Mouse (Mus musculus): ENCODE results near the gene Smim24. TPM values are rescaled to one million over a fixed set of nuclear protein-coding genes. Genes with fewer than 3 reads are reported as not detected.

Smim24 gene
- 273 TPM for polyA plus RNA-seq (2014; fragmentation: Illumina TruSeq; extraction: RNeasy Lipid Tissue Mini Kit (QIAGEN cat#74804); ENCODE audit: low read depth, low replicate concordance)

GRCm38 (mm10) chr10:81392781-81393185 lies at the start of gene Smim24:
TSS of gene Smim24 (plus strand) at chr10:81393051.

GRCm38 (mm10) chr10:81350351-81351063 lies 42.3 kb upstream of the Smim24 start, which contains the start of gene Hmg20b:
TSS of gene Hmg20b (minus strand) at chr10:81350480.

DNA sequence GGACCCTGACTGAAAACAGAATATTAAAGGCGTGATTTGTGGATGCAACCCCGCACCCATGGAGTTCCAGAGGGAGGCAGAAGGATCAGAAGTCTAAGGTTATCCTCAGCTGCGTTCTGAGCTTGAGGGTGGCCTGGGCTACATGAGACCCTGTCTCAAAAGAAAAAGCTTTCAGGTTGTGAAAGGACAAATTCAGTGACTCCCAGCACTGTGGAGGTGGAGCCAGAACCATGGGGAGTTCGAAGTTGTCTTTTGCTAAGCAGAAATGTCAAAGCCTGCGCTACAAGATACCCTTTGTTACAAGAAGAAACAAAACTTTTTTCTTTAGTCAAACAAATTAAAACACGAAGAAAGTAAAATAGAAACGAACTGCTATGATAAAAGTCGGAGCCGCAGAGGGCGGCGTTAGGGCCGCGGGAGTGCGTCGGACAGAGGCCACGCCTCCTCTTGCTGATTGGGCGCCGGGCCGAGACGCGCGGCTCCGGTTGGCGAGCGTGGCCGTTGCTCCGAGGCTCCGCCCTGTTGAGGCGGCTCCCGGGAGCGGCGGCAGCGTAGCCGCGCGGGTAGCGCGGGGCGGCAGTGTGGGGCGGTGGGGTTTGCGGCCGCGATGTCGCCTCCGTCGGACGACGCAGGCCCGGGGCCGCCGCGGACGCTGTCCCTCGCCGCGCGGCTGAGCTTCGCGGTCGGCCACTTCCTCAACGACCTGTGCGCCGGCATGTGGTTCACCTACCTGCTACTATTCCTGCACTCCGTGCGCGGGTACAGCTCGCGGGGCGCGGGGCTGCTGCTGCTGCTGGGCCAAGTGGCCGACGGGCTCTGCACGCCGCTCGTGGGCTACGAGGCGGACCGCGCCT lies 35.6 kb upstream of the Smim24 start, which contains the start of gene Mfsd12:
TSS of gene Mfsd12 (plus strand) at position 501 of the 854 bp plus-strand sequence.

GRCm38 (mm10) chr10:81365672-81366476 lies 27.0 kb upstream of the Smim24 start, which contains the start of gene 4930404N11Rik:
TSS of gene 4930404N11Rik (minus strand) at chr10:81365816.

GRCm38 (mm10) chr10:81377793-81378552 lies 14.9 kb upstream of the Smim24 start, which contains the start of gene Fzr1:
TSS of gene Fzr1 (minus strand) at chr10:81378516.

GRCm38 (mm10) chr10:81383802-81384604 lies 8.8 kb upstream of the Smim24 start, which contains the start of the genes Dohh and Gm48551:
TSS of gene Dohh (plus strand) at chr10:81384428.
TSS of gene Gm48551 (plus strand) at chr10:81384466.

DNA sequence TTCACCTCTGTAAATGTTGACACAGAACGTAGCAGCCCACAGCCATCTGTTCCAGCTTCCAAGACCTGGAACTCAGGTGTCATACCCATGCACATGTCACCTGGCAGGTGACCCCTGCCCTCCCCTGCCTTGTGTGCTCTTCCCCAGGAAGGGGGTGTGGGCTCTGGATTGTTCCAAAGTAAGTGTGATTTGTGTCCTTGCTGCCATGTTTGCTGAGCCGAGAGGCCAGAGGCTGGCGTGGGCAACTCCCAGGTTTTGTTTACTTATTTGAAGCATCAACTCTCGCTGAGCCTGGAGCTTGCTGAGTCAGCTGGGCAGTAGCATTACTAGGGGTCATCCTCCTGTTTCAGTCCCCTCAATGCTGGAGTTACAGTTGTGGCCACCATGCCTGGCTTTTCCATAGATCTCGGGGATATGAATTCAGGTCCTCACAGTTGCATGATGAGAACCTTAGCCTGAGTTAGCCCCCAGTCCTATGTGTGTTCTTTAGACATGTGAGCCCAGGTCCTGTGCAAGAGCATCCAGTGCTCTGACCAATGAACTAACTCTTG lies 4.3 kb upstream of the Smim24 start, which contains the start of gene Gm48552:
TSS of gene Gm48552 (plus strand) at position 501 of the 551 bp plus-strand sequence.

Other genes starting within 250 kb of the Smim24 start
- 0.78 TPM for gene Pias4, start 225.1 kb upstream of the Smim24 start, polyA plus RNA-seq (2014; fragmentation: Illumina TruSeq; extraction: RNeasy Lipid Tissue Mini Kit (QIAGEN cat#74804); ENCODE audit: low read depth, low replicate concordance)
- gene Eef2, start 216.4 kb upstream of the Smim24 start, polyA plus RNA-seq (2014; fragmentation: Illumina TruSeq; extraction: RNeasy Lipid Tissue Mini Kit (QIAGEN cat#74804); ENCODE audit: low read depth, low replicate concordance): 18.1 TPM
- not detected for gene Dapk3, start 210.0 kb upstream of the Smim24 start, polyA plus RNA-seq (2014; fragmentation: Illumina TruSeq; extraction: RNeasy Lipid Tissue Mini Kit (QIAGEN cat#74804); ENCODE audit: low read depth, low replicate concordance)
- 0.28 TPM for gene 4930442H23Rik, start 209.2 kb upstream of the Smim24 start, polyA plus RNA-seq (2014; fragmentation: Illumina TruSeq; extraction: RNeasy Lipid Tissue Mini Kit (QIAGEN cat#74804); ENCODE audit: low read depth, low replicate concordance)
- not detected for gene Nmrk2, start 191.0 kb upstream of the Smim24 start, polyA plus RNA-seq (2014; fragmentation: Illumina TruSeq; extraction: RNeasy Lipid Tissue Mini Kit (QIAGEN cat#74804); ENCODE audit: low read depth, low replicate concordance)
- 0.06 TPM for gene Atcay, start 162.2 kb upstream of the Smim24 start, polyA plus RNA-seq (2014; fragmentation: Illumina TruSeq; extraction: RNeasy Lipid Tissue Mini Kit (QIAGEN cat#74804); ENCODE audit: low read depth, low replicate concordance)
- gene Zfr2, start 159.9 kb upstream of the Smim24 start, polyA plus RNA-seq (2014; fragmentation: Illumina TruSeq; extraction: RNeasy Lipid Tissue Mini Kit (QIAGEN cat#74804); ENCODE audit: low read depth, low replicate concordance): 0.76 TPM
- gene Matk, start 140.1 kb upstream of the Smim24 start, polyA plus RNA-seq (2014; fragmentation: Illumina TruSeq; extraction: RNeasy Lipid Tissue Mini Kit (QIAGEN cat#74804); ENCODE audit: low read depth, low replicate concordance): not detected
- gene Mrpl54, start 126.1 kb upstream of the Smim24 start, polyA plus RNA-seq (2014; fragmentation: Illumina TruSeq; extraction: RNeasy Lipid Tissue Mini Kit (QIAGEN cat#74804); ENCODE audit: low read depth, low replicate concordance): 6.4 TPM
- gene Apba3, start 126.1 kb upstream of the Smim24 start, polyA plus RNA-seq (2014; fragmentation: Illumina TruSeq; extraction: RNeasy Lipid Tissue Mini Kit (QIAGEN cat#74804); ENCODE audit: low read depth, low replicate concordance): 4.4 TPM
- gene Tjp3, start 101.5 kb upstream of the Smim24 start, polyA plus RNA-seq (2014; fragmentation: Illumina TruSeq; extraction: RNeasy Lipid Tissue Mini Kit (QIAGEN cat#74804); ENCODE audit: low read depth, low replicate concordance): not detected
- 0.67 TPM for gene Pip5k1c, start 100.1 kb upstream of the Smim24 start, polyA plus RNA-seq (2014; fragmentation: Illumina TruSeq; extraction: RNeasy Lipid Tissue Mini Kit (QIAGEN cat#74804); ENCODE audit: low read depth, low replicate concordance)
- 0.14 TPM for gene Cactin, start 71.9 kb upstream of the Smim24 start, polyA plus RNA-seq (2014; fragmentation: Illumina TruSeq; extraction: RNeasy Lipid Tissue Mini Kit (QIAGEN cat#74804); ENCODE audit: low read depth, low replicate concordance)
- not detected for gene Tbxa2r, start 64.3 kb upstream of the Smim24 start, polyA plus RNA-seq (2014; fragmentation: Illumina TruSeq; extraction: RNeasy Lipid Tissue Mini Kit (QIAGEN cat#74804); ENCODE audit: low read depth, low replicate concordance)
- gene Gipc3, start 49.8 kb upstream of the Smim24 start, polyA plus RNA-seq (2014; fragmentation: Illumina TruSeq; extraction: RNeasy Lipid Tissue Mini Kit (QIAGEN cat#74804); ENCODE audit: low read depth, low replicate concordance): 0.11 TPM
- 2.9 TPM for gene Hmg20b, start 42.6 kb upstream of the Smim24 start, polyA plus RNA-seq (2014; fragmentation: Illumina TruSeq; extraction: RNeasy Lipid Tissue Mini Kit (QIAGEN cat#74804); ENCODE audit: low read depth, low replicate concordance)
- 0.90 TPM for gene Mfsd12, start 35.6 kb upstream of the Smim24 start, polyA plus RNA-seq (2014; fragmentation: Illumina TruSeq; extraction: RNeasy Lipid Tissue Mini Kit (QIAGEN cat#74804); ENCODE audit: low read depth, low replicate concordance)
- gene 4930404N11Rik, start 27.2 kb upstream of the Smim24 start, polyA plus RNA-seq (2014; fragmentation: Illumina TruSeq; extraction: RNeasy Lipid Tissue Mini Kit (QIAGEN cat#74804); ENCODE audit: low read depth, low replicate concordance): not detected
- gene Fzr1, start 14.5 kb upstream of the Smim24 start, polyA plus RNA-seq (2014; fragmentation: Illumina TruSeq; extraction: RNeasy Lipid Tissue Mini Kit (QIAGEN cat#74804); ENCODE audit: low read depth, low replicate concordance): 1.1 TPM
- not detected for gene Dohh, start 8.6 kb upstream of the Smim24 start, polyA plus RNA-seq (2014; fragmentation: Illumina TruSeq; extraction: RNeasy Lipid Tissue Mini Kit (QIAGEN cat#74804); ENCODE audit: low read depth, low replicate concordance)
- 0.20 TPM for gene Gm48551, start 8.6 kb upstream of the Smim24 start, polyA plus RNA-seq (2014; fragmentation: Illumina TruSeq; extraction: RNeasy Lipid Tissue Mini Kit (QIAGEN cat#74804); ENCODE audit: low read depth, low replicate concordance)
- gene Gm48552, start 4.0 kb upstream of the Smim24 start, polyA plus RNA-seq (2014; fragmentation: Illumina TruSeq; extraction: RNeasy Lipid Tissue Mini Kit (QIAGEN cat#74804); ENCODE audit: low read depth, low replicate concordance): not detected
- gene Nfic, start 62.6 kb downstream of the Smim24 start, polyA plus RNA-seq (2014; fragmentation: Illumina TruSeq; extraction: RNeasy Lipid Tissue Mini Kit (QIAGEN cat#74804); ENCODE audit: low read depth, low replicate concordance): 3.2 TPM
- 4.3 TPM for gene Celf5, start 89.7 kb downstream of the Smim24 start, polyA plus RNA-seq (2014; fragmentation: Illumina TruSeq; extraction: RNeasy Lipid Tissue Mini Kit (QIAGEN cat#74804); ENCODE audit: low read depth, low replicate concordance)
- not detected for gene Ncln, start 103.3 kb downstream of the Smim24 start, polyA plus RNA-seq (2014; fragmentation: Illumina TruSeq; extraction: RNeasy Lipid Tissue Mini Kit (QIAGEN cat#74804); ENCODE audit: low read depth, low replicate concordance)
- not detected for gene S1pr4, start 107.1 kb downstream of the Smim24 start, polyA plus RNA-seq (2014; fragmentation: Illumina TruSeq; extraction: RNeasy Lipid Tissue Mini Kit (QIAGEN cat#74804); ENCODE audit: low read depth, low replicate concordance)
- gene Gna15, start 131.2 kb downstream of the Smim24 start, polyA plus RNA-seq (2014; fragmentation: Illumina TruSeq; extraction: RNeasy Lipid Tissue Mini Kit (QIAGEN cat#74804); ENCODE audit: low read depth, low replicate concordance): not detected
- gene Gna11, start 152.1 kb downstream of the Smim24 start, polyA plus RNA-seq (2014; fragmentation: Illumina TruSeq; extraction: RNeasy Lipid Tissue Mini Kit (QIAGEN cat#74804); ENCODE audit: low read depth, low replicate concordance): 1.9 TPM
- 4.5 TPM for gene Aes, start 166.4 kb downstream of the Smim24 start, polyA plus RNA-seq (2014; fragmentation: Illumina TruSeq; extraction: RNeasy Lipid Tissue Mini Kit (QIAGEN cat#74804); ENCODE audit: low read depth, low replicate concordance)
- gene Tle2, start 181.5 kb downstream of the Smim24 start, polyA plus RNA-seq (2014; fragmentation: Illumina TruSeq; extraction: RNeasy Lipid Tissue Mini Kit (QIAGEN cat#74804); ENCODE audit: low read depth, low replicate concordance): 1.5 TPM
- 0.90 TPM for gene Tle6, start 208.0 kb downstream of the Smim24 start, polyA plus RNA-seq (2014; fragmentation: Illumina TruSeq; extraction: RNeasy Lipid Tissue Mini Kit (QIAGEN cat#74804); ENCODE audit: low read depth, low replicate concordance)
- gene BC025920, start 213.2 kb downstream of the Smim24 start, polyA plus RNA-seq (2014; fragmentation: Illumina TruSeq; extraction: RNeasy Lipid Tissue Mini Kit (QIAGEN cat#74804); ENCODE audit: low read depth, low replicate concordance): 0.90 TPM
- not detected for gene Sirt6, start 234.7 kb downstream of the Smim24 start, polyA plus RNA-seq (2014; fragmentation: Illumina TruSeq; extraction: RNeasy Lipid Tissue Mini Kit (QIAGEN cat#74804); ENCODE audit: low read depth, low replicate concordance)
- 1.0 TPM for gene Ankrd24, start 235.5 kb downstream of the Smim24 start, polyA plus RNA-seq (2014; fragmentation: Illumina TruSeq; extraction: RNeasy Lipid Tissue Mini Kit (QIAGEN cat#74804); ENCODE audit: low read depth, low replicate concordance)